In genomic region chr19:10219593-10219992, GRCm38 (mm10) we compare ENCODE assay signal across 22 mouse cellular contexts. TPM values are rescaled to one million over a fixed set of nuclear protein-coding genes. Genes with fewer than 3 reads are reported as not detected.
DNase-seq lines count a peak whose midpoint lies in the region; ATAC-seq lines count a peak whose summit lies in the region.
"Had no signal": no experiment of that assay in that cellular context is flagged by ENCODE, and none has a peak within 500 bp of the region (broad histone marks: within the 10 kb centered on the region; RNA-seq: fewer than 3 reads in every experiment).

No protein-coding gene starts in this region.

- WGBS in forebrain, embryonic 10.5 days, result 78% methylated on average over 6 of the region's 6 CpGs
- WGBS in forebrain, embryonic 14.5 days, result 83% methylated on average over 6 of the region's 6 CpGs
- WGBS in liver, embryonic 16.5 days (ENCODE audit: insufficient replicate concordance), result 54% methylated on average over 6 of the region's 6 CpGs
- WGBS in liver, embryonic 11.5 days, result 54% methylated on average over 6 of the region's 6 CpGs
- 49% methylated on average over 6 of the region's 6 CpGs for WGBS in stomach, embryonic 16.5 days
- 68% methylated on average over 6 of the region's 6 CpGs for WGBS in embryonic facial prominence, embryonic 10.5 days

- peaks cover 24% of the 10 kb centered on the region for H3K4me1 ChIP-seq in forebrain, embryonic 10.5 days
- H3K4me1 ChIP-seq in forebrain, embryonic 14.5 days (ENCODE audit: control insufficient read depth, insufficient read depth, low read length), result no peaks in the 10 kb centered on the region
- no peaks in the 10 kb centered on the region for H3K4me1 ChIP-seq in liver, embryonic 16.5 days (ENCODE audit: control insufficient read depth, low read depth, low read length)
- peaks cover 20% of the 10 kb centered on the region for H3K4me1 ChIP-seq in liver, embryonic 11.5 days (replicated peaks; ENCODE audit: control insufficient read depth, insufficient read depth, low read length)
- H3K4me1 ChIP-seq in stomach, embryonic 16.5 days (ENCODE audit: control insufficient read depth, insufficient read depth, low read length), result peaks cover 19% of the 10 kb centered on the region
- H3K4me1 ChIP-seq in embryonic facial prominence, embryonic 10.5 days, result peaks cover 39% of the 10 kb centered on the region
- H3K4me1 ChIP-seq: hindbrain, embryonic 15.5 days; neural tube, embryonic 15.5 days had no signal

- no peak overlapping the region for H3K4me2 ChIP-seq in forebrain, embryonic 14.5 days (ENCODE audit: low read length)
- H3K4me2 ChIP-seq in liver, embryonic 16.5 days (ENCODE audit: low read depth, low read length), result no peak overlapping the region
- H3K4me2 ChIP-seq in liver, embryonic 11.5 days, result no peak overlapping the region
- no peak overlapping the region for H3K4me2 ChIP-seq in stomach, embryonic 16.5 days (ENCODE audit: low read depth, low read length)
- H3K4me2 ChIP-seq: embryonic facial prominence, embryonic 12.5 days; heart, embryonic 12.5 days; hindbrain, embryonic 15.5 days; limb, embryonic 15.5 days; neural tube, embryonic 15.5 days had no signal

- H3K9ac ChIP-seq in forebrain, embryonic 14.5 days (ENCODE audit: low read length), result no peak overlapping the region
- H3K9ac ChIP-seq in liver, embryonic 16.5 days (ENCODE audit: low read depth, low read length), result no peak overlapping the region
- H3K9ac ChIP-seq in liver, embryonic 11.5 days (ENCODE audit: low read depth, low read length), result no peak overlapping the region
- no peak overlapping the region for H3K9ac ChIP-seq in stomach, embryonic 16.5 days (ENCODE audit: low read length)
- H3K9ac ChIP-seq: embryonic facial prominence, embryonic 12.5 days; heart, embryonic 12.5 days; hindbrain, embryonic 15.5 days; limb, embryonic 15.5 days; neural tube, embryonic 15.5 days had no signal

- H3K27me3 ChIP-seq in forebrain, embryonic 10.5 days (ENCODE audit: poor library complexity, severe bottlenecking), result no peaks in the 10 kb centered on the region
- H3K27me3 ChIP-seq in forebrain, embryonic 14.5 days (replicated peaks; ENCODE audit: control insufficient read depth, insufficient read depth, low read length), result no peaks in the 10 kb centered on the region
- no peaks in the 10 kb centered on the region for H3K27me3 ChIP-seq in liver, embryonic 16.5 days (ENCODE audit: control insufficient read depth, insufficient read depth, low read depth, low read length)
- no peaks in the 10 kb centered on the region for H3K27me3 ChIP-seq in liver, embryonic 11.5 days (replicated peaks; ENCODE audit: control insufficient read depth, insufficient read depth, low read length)
- H3K27me3 ChIP-seq in stomach, embryonic 16.5 days (ENCODE audit: control insufficient read depth, insufficient read depth, low read length), result no peaks in the 10 kb centered on the region
- no peaks in the 10 kb centered on the region; the same call in 1 of the 2 replicates for H3K27me3 ChIP-seq in embryonic facial prominence, embryonic 10.5 days (replicated peaks; ENCODE audit: low read depth, poor library complexity, severe bottlenecking)
- H3K27me3 ChIP-seq: embryonic facial prominence, embryonic 12.5 days; heart, embryonic 12.5 days; hindbrain, embryonic 15.5 days; limb, embryonic 15.5 days; neural tube, embryonic 15.5 days had no signal

- no peak overlapping the region for H3K4me3 ChIP-seq in forebrain, embryonic 10.5 days
- no peak overlapping the region for H3K4me3 ChIP-seq in forebrain, embryonic 14.5 days (ENCODE audit: low read depth, low read length)
- H3K4me3 ChIP-seq in liver, embryonic 16.5 days (ENCODE audit: low read depth, low read length), result no peak overlapping the region
- H3K4me3 ChIP-seq in liver, embryonic 11.5 days (ENCODE audit: low read depth, low read length), result no peak overlapping the region
- H3K4me3 ChIP-seq in stomach, embryonic 16.5 days (replicated peaks; ENCODE audit: low read length), result no peak overlapping the region
- H3K4me3 ChIP-seq in embryonic facial prominence, embryonic 10.5 days, result no peak overlapping the region
- H3K4me3 ChIP-seq: embryonic facial prominence, embryonic 12.5 days; gastrocnemius, adult 2 months; heart, embryonic 12.5 days; hindbrain, embryonic 15.5 days; limb, embryonic 15.5 days; neural tube, embryonic 15.5 days had no signal

- 0 out of 2 replicates have a peak overlapping the region, but pooled peaks have one; percentile 44 for H3K27ac ChIP-seq in forebrain, embryonic 10.5 days
- H3K27ac ChIP-seq in forebrain, embryonic 14.5 days (ENCODE audit: low read depth, low read length), result no peak overlapping the region
- H3K27ac ChIP-seq in liver, embryonic 16.5 days (ENCODE audit: low read length), result no peak overlapping the region
- H3K27ac ChIP-seq in liver, embryonic 11.5 days (ENCODE audit: low read depth, low read length), result no peak overlapping the region
- H3K27ac ChIP-seq in stomach, embryonic 16.5 days (ENCODE audit: low read length), result no peak overlapping the region
- H3K27ac ChIP-seq in embryonic facial prominence, embryonic 10.5 days (replicated peaks), result no peak overlapping the region
- H3K27ac ChIP-seq: embryonic facial prominence, embryonic 12.5 days; gastrocnemius, adult 2 months; hindbrain, embryonic 15.5 days; kidney, postnatal 0 days; limb, embryonic 15.5 days; macrophage; neural tube, embryonic 15.5 days had no signal

- no peaks in the 10 kb centered on the region for H3K36me3 ChIP-seq in forebrain, embryonic 10.5 days (replicated peaks)
- H3K36me3 ChIP-seq in forebrain, embryonic 14.5 days (ENCODE audit: control insufficient read depth, insufficient read depth, low read length), result no peaks in the 10 kb centered on the region
- H3K36me3 ChIP-seq in liver, embryonic 16.5 days (ENCODE audit: control insufficient read depth, insufficient read depth), result no peaks in the 10 kb centered on the region
- peaks cover 3% of the 10 kb centered on the region for H3K36me3 ChIP-seq in liver, embryonic 11.5 days (ENCODE audit: control insufficient read depth, insufficient read depth, low read length)
- no peaks in the 10 kb centered on the region for H3K36me3 ChIP-seq in stomach, embryonic 16.5 days (ENCODE audit: control insufficient read depth, insufficient read depth, low read length)
- H3K36me3 ChIP-seq in embryonic facial prominence, embryonic 10.5 days (replicated peaks), result 0 out of 2 replicates have a peak, but pooled peaks cover 6% of the 10 kb centered on the region
- H3K36me3 ChIP-seq: embryonic facial prominence, embryonic 12.5 days; G1E; hindbrain, embryonic 15.5 days; limb, embryonic 15.5 days; neural tube, embryonic 15.5 days had no signal

- H3K9me3 ChIP-seq in forebrain, embryonic 10.5 days, result no peaks in the 10 kb centered on the region
- no peaks in the 10 kb centered on the region for H3K9me3 ChIP-seq in forebrain, embryonic 14.5 days (replicated peaks; ENCODE audit: control insufficient read depth, low read length)
- no peaks in the 10 kb centered on the region for H3K9me3 ChIP-seq in liver, embryonic 16.5 days (replicated peaks; ENCODE audit: control insufficient read depth, low read length)
- no peaks in the 10 kb centered on the region for H3K9me3 ChIP-seq in liver, embryonic 11.5 days (ENCODE audit: control insufficient read depth, low read length)
- H3K9me3 ChIP-seq in stomach, embryonic 16.5 days (replicated peaks; ENCODE audit: control insufficient read depth, low read length), result no peaks in the 10 kb centered on the region
- H3K9me3 ChIP-seq in embryonic facial prominence, embryonic 10.5 days, result no peaks in the 10 kb centered on the region
- H3K9me3 ChIP-seq: embryonic facial prominence, embryonic 12.5 days; G1E; heart, embryonic 12.5 days; hindbrain, embryonic 15.5 days; limb, embryonic 15.5 days; neural tube, embryonic 15.5 days had no signal

- DNase-seq in forebrain, embryonic 10.5 days (ENCODE audit: extremely low spot score, low spot score), result no peak
- no peak for DNase-seq in forebrain, embryonic 14.5 days (ENCODE audit: low spot score)
- no peak for DNase-seq in liver, embryonic 11.5 days (ENCODE audit: low spot score)
- DNase-seq in lung, postnatal 36 days, result peak; percentile 13
- no peak for DNase-seq in lung, adult 18-20 months
- DNase-seq in embryonic facial prominence, embryonic 10.5 days (ENCODE audit: low spot score), result no peak
- DNase-seq: adrenal gland, adult 8-10 months; cerebellum, adult 9-10 months; thymus, adult 18-20 months had no signal

- no peak for ATAC-seq in forebrain, embryonic 14.5 days
- peak; percentile 8; the same call in 1 of the 2 replicates for ATAC-seq in liver, embryonic 16.5 days (ENCODE audit: low read depth)
- no peak for ATAC-seq in liver, embryonic 11.5 days (replicated peaks; ENCODE audit: low FRiP score)
- 0 out of 2 replicates have a peak, but pooled peaks have one; percentile 18 for ATAC-seq in stomach, embryonic 16.5 days (ENCODE audit: insufficient read depth, low FRiP score)
- ATAC-seq: forebrain, embryonic 16.5 days; inflammation-experienced regulatory T-cells, adult 6 months had no signal

RNA-seq across cellular contexts. Expression of gene Fen1, which starts 15.6 kb away (rescaled TPM):
- 215 and 218 TPM in 2 replicates for polyA plus RNA-seq in forebrain, embryonic 10.5 days (2016; fragmentation: Nextera tagmentation; extraction: Ambion mirVana)
- polyA plus RNA-seq in forebrain, embryonic 14.5 days (2014; fragmentation: Nextera tagmentation; extraction: Ambion mirVana), result 53.4 and 63.9 TPM in 2 replicates
- 114 and 125 TPM in 2 replicates for polyA plus RNA-seq in liver, embryonic 16.5 days (2015; fragmentation: Nextera tagmentation; extraction: Ambion mirVana)
- 215 and 236 TPM in 2 replicates for polyA plus RNA-seq in liver, embryonic 11.5 days (2014; fragmentation: Nextera tagmentation; extraction: Ambion mirVana)
- polyA plus RNA-seq in stomach, embryonic 16.5 days (2015; fragmentation: Nextera tagmentation; extraction: Ambion mirVana), result 72.3 and 83.6 TPM in 2 replicates
- 183 and 199 TPM in 2 replicates for polyA plus RNA-seq in embryonic facial prominence, embryonic 10.5 days (2016; fragmentation: Nextera tagmentation; extraction: Ambion mirVana)

RNA-seq across cellular contexts. Expression of gene Tmem258, which starts 15.8 kb away (rescaled TPM):
- 362 and 373 TPM in 2 replicates for polyA plus RNA-seq in forebrain, embryonic 10.5 days (2016; fragmentation: Nextera tagmentation; extraction: Ambion mirVana)
- 380 and 505 TPM in 2 replicates for polyA plus RNA-seq in forebrain, embryonic 14.5 days (2014; fragmentation: Nextera tagmentation; extraction: Ambion mirVana)
- polyA plus RNA-seq in liver, embryonic 16.5 days (2015; fragmentation: Nextera tagmentation; extraction: Ambion mirVana), result 277 and 304 TPM in 2 replicates
- 472 and 478 TPM in 2 replicates for polyA plus RNA-seq in liver, embryonic 11.5 days (2014; fragmentation: Nextera tagmentation; extraction: Ambion mirVana)
- polyA plus RNA-seq in stomach, embryonic 16.5 days (2015; fragmentation: Nextera tagmentation; extraction: Ambion mirVana), result 400 and 452 TPM in 2 replicates
- polyA plus RNA-seq in embryonic facial prominence, embryonic 10.5 days (2016; fragmentation: Nextera tagmentation; extraction: Ambion mirVana), result 379 and 394 TPM in 2 replicates

RNA-seq across cellular contexts. Expression of gene Myrf, which starts 21.0 kb away (rescaled TPM):
- 2.1 and 2.9 TPM in 2 replicates for polyA plus RNA-seq in forebrain, embryonic 10.5 days (2016; fragmentation: Nextera tagmentation; extraction: Ambion mirVana)
- 0.20 and 0.40 TPM in 2 replicates for polyA plus RNA-seq in forebrain, embryonic 14.5 days (2014; fragmentation: Nextera tagmentation; extraction: Ambion mirVana)
- polyA plus RNA-seq in liver, embryonic 16.5 days (2015; fragmentation: Nextera tagmentation; extraction: Ambion mirVana), result 3.1 and 3.9 TPM in 2 replicates
- polyA plus RNA-seq in liver, embryonic 11.5 days (2014; fragmentation: Nextera tagmentation; extraction: Ambion mirVana), result 23.8 and 24.1 TPM in 2 replicates
- 16.6 and 17.6 TPM in 2 replicates for polyA plus RNA-seq in stomach, embryonic 16.5 days (2015; fragmentation: Nextera tagmentation; extraction: Ambion mirVana)
- 4.2 TPM in 2 replicates for polyA plus RNA-seq in embryonic facial prominence, embryonic 10.5 days (2016; fragmentation: Nextera tagmentation; extraction: Ambion mirVana)
- polyA plus RNA-seq: G1E; inflammation-experienced regulatory T-cells, adult 6 months had no signal

RNA-seq across cellular contexts. Expression of gene Fads1, which starts 36.9 kb away (rescaled TPM):
- polyA plus RNA-seq in forebrain, embryonic 10.5 days (2016; fragmentation: Nextera tagmentation; extraction: Ambion mirVana), result 171 and 180 TPM in 2 replicates
- polyA plus RNA-seq in forebrain, embryonic 14.5 days (2014; fragmentation: Nextera tagmentation; extraction: Ambion mirVana), result 104 and 125 TPM in 2 replicates
- polyA plus RNA-seq in liver, embryonic 16.5 days (2015; fragmentation: Nextera tagmentation; extraction: Ambion mirVana), result 79.4 and 92.4 TPM in 2 replicates
- polyA plus RNA-seq in liver, embryonic 11.5 days (2014; fragmentation: Nextera tagmentation; extraction: Ambion mirVana), result 113 and 121 TPM in 2 replicates
- 107 and 117 TPM in 2 replicates for polyA plus RNA-seq in stomach, embryonic 16.5 days (2015; fragmentation: Nextera tagmentation; extraction: Ambion mirVana)
- polyA plus RNA-seq in embryonic facial prominence, embryonic 10.5 days (2016; fragmentation: Nextera tagmentation; extraction: Ambion mirVana), result 151 and 156 TPM in 2 replicates

Comparison
In these comparisons a context has a peak if more than half of its experiments do, and no peak if none do; other contexts are left out.
1. ATAC-seq: peak in liver, embryonic 16.5 days (single experiment) and stomach, embryonic 16.5 days (single experiment); none in forebrain, embryonic 14.5 days (single experiment) and liver, embryonic 11.5 days (single experiment).